7 mouse cellular contexts compared by ENCODE assay signal in genomic region chr8:13338255-13338860, GRCm38 (mm10). TPM values are rescaled to one million over a fixed set of nuclear protein-coding genes. Genes with fewer than 3 reads are reported as not detected.
DNase-seq lines count a peak whose midpoint lies in the region; ATAC-seq lines count a peak whose summit lies in the region.

Gene Tfdp1, plus strand, starts transcription at chr8:13338751.

- H3K27me3 ChIP-seq in embryonic facial prominence, embryonic 10.5 days (replicated peaks; ENCODE audit: low read depth, poor library complexity, severe bottlenecking): no peaks in the 10 kb centered on the region
- H3K27me3 ChIP-seq in limb, embryonic 10.5 days (ENCODE audit: low read depth, poor library complexity, severe bottlenecking): no peaks in the 10 kb centered on the region
- no peaks in the 10 kb centered on the region for H3K27me3 ChIP-seq in midbrain, embryonic 13.5 days

- no peaks in the 10 kb centered on the region for H3K9me3 ChIP-seq in embryonic facial prominence, embryonic 10.5 days
- no peaks in the 10 kb centered on the region for H3K9me3 ChIP-seq in limb, embryonic 10.5 days (replicated peaks)
- no peaks in the 10 kb centered on the region for H3K9me3 ChIP-seq in midbrain, embryonic 13.5 days

- 6% methylated on average over 71 of the region's 72 CpGs for WGBS in embryonic facial prominence, embryonic 10.5 days
- WGBS in limb, embryonic 10.5 days: 14% methylated on average over 62 of the region's 72 CpGs
- WGBS in midbrain, embryonic 13.5 days: 1% methylated on average over 52 of the region's 72 CpGs

- H3K4me2 ChIP-seq in midbrain, embryonic 13.5 days (replicated peaks): peak within 1 kb of the TSS; percentile 92

- H3K4me3 ChIP-seq in embryonic facial prominence, embryonic 10.5 days: peak within 1 kb of the TSS; percentile 97
- H3K4me3 ChIP-seq in limb, embryonic 10.5 days: peak within 1 kb of the TSS; percentile 96
- peak within 1 kb of the TSS; percentile 89 for H3K4me3 ChIP-seq in midbrain, embryonic 13.5 days (replicated peaks)

- peaks cover 26% of the 10 kb centered on the region for H3K4me1 ChIP-seq in embryonic facial prominence, embryonic 10.5 days
- peaks cover 29% of the 10 kb centered on the region for H3K4me1 ChIP-seq in limb, embryonic 10.5 days
- peaks cover 26% of the 10 kb centered on the region for H3K4me1 ChIP-seq in midbrain, embryonic 13.5 days (replicated peaks)

- peak; percentile 60 for ATAC-seq in granulocyte monocyte progenitor cell, adult 5-6 weeks (replicated peaks; ENCODE audit: poor library complexity, severe bottlenecking)
- peak; percentile 95 for ATAC-seq in midbrain, embryonic 13.5 days

- peak; percentile 88 for DNase-seq in adrenal gland, postnatal 10 days
- DNase-seq in embryonic facial prominence, embryonic 10.5 days (ENCODE audit: low spot score): peak; percentile 94
- DNase-seq in kidney, adult 11 months: peak; percentile 74
- peak; percentile 90 for DNase-seq in limb, embryonic 10.5 days (ENCODE audit: low spot score)
- DNase-seq in spleen, adult 12 weeks (ENCODE audit: low spot score): peak; percentile 76

- H3K27ac ChIP-seq in embryonic facial prominence, embryonic 10.5 days (replicated peaks): peak within 1 kb of the TSS; percentile 97
- H3K27ac ChIP-seq in limb, embryonic 10.5 days: peak within 1 kb of the TSS; percentile 97
- H3K27ac ChIP-seq in midbrain, embryonic 13.5 days: peak within 1 kb of the TSS; percentile 80

- H3K9ac ChIP-seq in midbrain, embryonic 13.5 days (replicated peaks): peak within 1 kb of the TSS; percentile 96

- peaks cover 33% of the 10 kb centered on the region for H3K36me3 ChIP-seq in embryonic facial prominence, embryonic 10.5 days (replicated peaks)
- peaks cover 34% of the 10 kb centered on the region for H3K36me3 ChIP-seq in limb, embryonic 10.5 days
- peaks cover 30% of the 10 kb centered on the region for H3K36me3 ChIP-seq in midbrain, embryonic 13.5 days

RNA-seq across cellular contexts. Expression of gene Tfdp1, which starts in this region (rescaled TPM):
- 10 to 100 TPM; 69.5 to 70.8 TPM for total RNA-seq in adrenal gland, postnatal 10 days (2021)
- polyA plus RNA-seq in embryonic facial prominence, embryonic 10.5 days (2016; fragmentation: Nextera tagmentation; extraction: Ambion mirVana): 182 and 193 TPM in 2 replicates
- total RNA-seq in granulocyte monocyte progenitor cell, adult 5-6 weeks (2014; fragmentation: Nextera tagmentation): 277 and 291 TPM in 2 replicates
- 200 and 242 TPM in 2 replicates for total RNA-seq in granulocyte monocyte progenitor cell, adult 5-6 weeks (2017)
- polyA plus RNA-seq in limb, embryonic 10.5 days (2016; fragmentation: Nextera tagmentation; extraction: Ambion mirVana): 183 and 197 TPM in 2 replicates
- 111 and 115 TPM in 2 replicates for polyA plus RNA-seq in midbrain, embryonic 13.5 days (2015; fragmentation: Nextera tagmentation; extraction: Ambion mirVana)

Comparison
In these comparisons a context has a peak if more than half of its experiments do, and no peak if none do; other contexts are left out.
1. Peak in every context shown above with its lines: DNase-seq, ATAC-seq, H3K4me3 ChIP-seq and H3K27ac ChIP-seq.